Mouse (Mus musculus): ENCODE results near the gene Fggy.

DNA sequence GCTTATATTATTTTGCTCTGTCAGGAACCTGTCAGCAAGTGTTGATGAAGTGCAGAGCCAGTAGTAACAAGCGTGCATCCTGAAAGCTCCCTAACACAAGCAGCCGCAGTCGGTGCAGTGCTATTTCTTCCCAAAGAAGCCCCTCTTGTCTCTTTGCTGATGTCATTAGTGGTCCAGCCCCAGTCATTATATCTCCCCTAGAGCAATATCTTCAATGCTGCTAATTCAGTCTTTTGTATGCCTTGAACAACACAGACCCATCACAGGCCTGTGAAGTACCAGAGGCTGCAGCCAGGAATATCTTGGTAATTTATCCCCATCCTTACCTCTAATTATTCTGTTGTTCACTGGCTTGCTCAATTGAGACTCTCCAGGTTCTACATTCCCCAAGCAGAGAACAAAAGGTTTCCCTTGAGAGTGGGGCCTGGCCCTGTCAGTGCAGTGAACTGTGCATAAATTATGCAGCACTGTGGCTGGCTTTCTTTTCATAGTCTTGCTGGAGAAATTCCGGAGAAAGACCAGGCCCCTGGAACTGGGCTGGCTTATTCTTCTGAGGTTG lies 127.3 kb downstream of the Fggy start:
- TF ChIP-seq POLR2A (IDR thresholded peaks at IDR 0.05; ENCODE audit: low read depth, low read length), result no peak
- no peak for TF ChIP-seq CTCF (IDR thresholded peaks at IDR 0.05; ENCODE audit: extremely low read depth, insufficient read depth, insufficient read length, insufficient replicate concordance)
